Mouse (Mus musculus): ENCODE results near the gene Ankmy1.

The Ankmy1 gene

GRCm38 (mm10) chr1:92831188-92832001, 71.3 kb downstream of the Ankmy1 start, which contains the start of gene Gpc1:
TSS of gene Gpc1 (plus strand) at chr1:92831645.
- DNase-seq (ENCODE audit: low read depth, low spot score): peak; percentile 84

- DNase-seq (ENCODE audit: low read depth, low spot score): no peak
Observed at GRCm38 (mm10) chr1:92830626-92831187, 72.0 kb downstream of the Ankmy1 start.

GRCm38 (mm10) chr1:92815756-92816294, 86.9 kb downstream of the Ankmy1 start:
- no peak for DNase-seq (ENCODE audit: low read depth, low spot score)

GRCm38 (mm10) chr1:92815100-92815499, 87.6 kb downstream of the Ankmy1 start:
- no peak for DNase-seq (ENCODE audit: low read depth, low spot score)

GRCm38 (mm10) chr1:92814319-92814718, 88.4 kb downstream of the Ankmy1 start:
- DNase-seq (ENCODE audit: low read depth, low spot score): no peak

All from ES-CJ7 (cell line).